Mouse (Mus musculus) kidney, adult 2 months (tissue): ENCODE measurements around the gene Ptch1. TPM values are rescaled to one million over a fixed set of nuclear protein-coding genes. Genes with fewer than 3 reads are reported as not detected.

ENCODE experiments used
- DNase-seq: peaks from one replicate; pipeline ENCODE4 v3.0.0; 2021
- H3K27ac ChIP-seq: fragments of 200-500 bp; 2 replicates; pipeline ENCODE4 v1.5.1; 2012; ENCODE audit warnings: low read depth, low read length, control low read depth, inconsistent platforms; ENCODE audit not compliant: insufficient read depth
- H3K27me3 ChIP-seq: fragments of 200-500 bp; replicated peaks from 2 replicates; pipeline ENCODE4 v1.6.1; 2012; ENCODE audit warnings: mild to moderate bottlenecking, moderate library complexity, low read length, inconsistent platforms; ENCODE audit not compliant: control insufficient read depth, insufficient read depth
- H3K36me3 ChIP-seq: fragments of 200-500 bp; 2 replicates; pipeline ENCODE4 v1.6.1; 2012; ENCODE audit warnings: mild to moderate bottlenecking, moderate library complexity, low read length, inconsistent platforms; ENCODE audit not compliant: control insufficient read depth, insufficient read depth
- H3K4me1 ChIP-seq: fragments of 200-500 bp; 2 replicates; pipeline ENCODE4 v1.6.1; 2011; ENCODE audit warnings: low read length; ENCODE audit not compliant: control insufficient read depth, insufficient read depth
- H3K4me3 ChIP-seq: fragments of 200-500 bp; 2 replicates; pipeline ENCODE4 v1.5.1; 2011; ENCODE audit warnings: mild to moderate bottlenecking, low read depth, low read length, control low read depth; ENCODE audit not compliant: insufficient read depth
- CTCF ChIP-seq: fragments of 200-500 bp; conservative IDR thresholded peaks from 2 replicates; pipeline ENCODE4 v1.5.1; 2011; ENCODE audit warnings: low read depth, mild to moderate bottlenecking, control low read depth, low read length, moderate library complexity, mixed read lengths; ENCODE audit not compliant: insufficient read depth, insufficient read length
- POLR2A ChIP-seq: fragments of 200-500 bp; IDR thresholded peaks from one replicate; pipeline ENCODE4 v1.6.1; 2011; ENCODE audit warnings: low read depth, low read length, control low read depth
- WGBS: fragments of 180-500 bp; shearing (Covaris S2); methylation state at CpG from one replicate; pipeline ENCODE4 v1.1.7; 2018; 5-methylcytosine and 5-hydroxymethylcytosine counted together
- polyA plus RNA-seq: library from polyadenylated mRNA; depleted of rRNA; stranded (reverse); fragments of >200 nt; gene quantifications from 2 replicates; pipeline ENCODE4 v1.2.3, GENCODE M21; 2012; rRNA removed

Ptch1 gene
- polyA plus RNA-seq, 1 experiment, result 17.5 TPM

DNA sequence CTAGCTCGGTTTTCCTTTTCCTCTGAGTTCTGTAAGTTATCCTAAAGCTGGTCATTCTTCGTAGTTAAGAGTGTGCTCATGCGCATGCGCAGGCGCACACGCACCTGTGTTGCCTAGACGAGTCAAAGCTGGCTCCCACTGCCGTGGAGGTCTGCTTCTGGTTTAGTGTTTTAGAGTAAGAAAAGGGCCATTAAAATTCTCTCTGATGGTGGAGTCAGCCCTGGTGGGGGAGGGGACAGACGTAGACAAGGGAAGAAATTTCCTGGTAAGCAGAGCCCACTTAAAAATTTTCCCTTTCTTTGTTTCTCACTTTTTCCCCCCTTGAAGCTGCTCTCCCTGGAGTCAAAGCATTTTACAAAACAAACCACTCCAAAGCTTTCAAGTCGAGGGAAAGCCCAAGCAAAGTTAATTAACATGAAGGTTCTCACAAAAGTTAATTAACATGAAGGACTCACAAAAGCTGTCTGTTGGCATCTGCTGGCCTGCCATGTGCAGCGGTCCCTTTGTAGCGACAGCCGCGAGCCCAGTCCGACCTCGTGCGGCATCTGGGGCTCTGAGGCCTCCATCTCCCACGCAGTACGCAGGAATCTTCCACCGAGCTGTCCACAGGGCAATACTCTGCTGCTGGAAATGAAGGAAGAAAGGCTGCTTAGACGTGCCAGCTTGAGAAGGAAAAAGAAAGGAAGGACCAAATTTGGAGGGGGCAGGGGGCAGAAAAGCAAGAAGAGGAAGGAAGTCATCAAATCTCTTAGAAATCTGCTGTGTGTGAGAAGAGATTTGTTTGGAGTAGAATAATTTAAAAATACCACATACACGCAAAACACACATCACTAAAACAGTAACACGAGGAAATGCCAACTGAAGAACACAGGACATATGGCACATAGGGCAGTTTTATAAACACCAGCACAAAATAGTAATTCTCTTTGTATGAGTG, 76.5 kb downstream of the Ptch1 start, which contains the start of gene Fancc:
TSS of gene Fancc (minus strand) at position 633 of the 937 bp plus-strand sequence.
- WGBS, result 26% methylated on average over 23 of the region's 23 CpGs
- peak within 1 kb of the TSS; percentile 28; the same call in 1 of the 2 replicates for H3K4me3 ChIP-seq
- H3K27ac ChIP-seq, result no peak within 1 kb of the TSS

DNA sequence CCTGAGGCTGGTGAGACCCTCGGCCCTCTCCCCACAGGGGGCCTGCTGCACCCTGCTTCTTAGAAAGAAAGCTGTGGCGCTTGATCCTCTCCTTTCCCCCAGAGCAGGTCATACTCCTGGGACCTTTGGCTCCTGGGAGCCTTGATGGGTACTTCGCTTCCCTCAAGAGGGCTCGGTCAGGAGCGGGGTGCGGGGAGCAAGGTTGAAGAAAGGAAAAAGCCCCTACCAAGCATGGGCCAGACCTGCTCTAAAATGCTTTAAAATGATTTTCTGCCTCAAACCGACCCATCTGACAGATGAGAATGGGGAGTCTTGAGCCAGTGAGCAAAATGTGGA, 85.7 kb downstream of the Ptch1 start:
- no peak for DNase-seq
- Histone ChIP-seq H3K27me3 (no peaks in the 10 kb centered on the region), H3K36me3 (no peaks in the 10 kb centered on the region), H3K27ac (no peak overlapping the region), H3K4me3 (no peak overlapping the region), H3K4me1 (no peaks in the 10 kb centered on the region)
- TF ChIP-seq POLR2A, result no peak
- no peak for TF ChIP-seq CTCF
- WGBS, result 80% methylated on average over 7 of the region's 7 CpGs

More for the DNA sequence above, 76.5 kb downstream of the Ptch1 start, which contains the start of gene Fancc:
- DNase-seq, result peak; percentile 21
- Histone ChIP-seq H3K27me3 (no peaks in the 10 kb centered on the region), H3K36me3 (no peaks in the 10 kb centered on the region), H3K4me1 (peaks cover 3% of the 10 kb centered on the region; the same call in 1 of the 2 replicates)
- TF ChIP-seq POLR2A (no peak), CTCF (no peak)

DNA sequence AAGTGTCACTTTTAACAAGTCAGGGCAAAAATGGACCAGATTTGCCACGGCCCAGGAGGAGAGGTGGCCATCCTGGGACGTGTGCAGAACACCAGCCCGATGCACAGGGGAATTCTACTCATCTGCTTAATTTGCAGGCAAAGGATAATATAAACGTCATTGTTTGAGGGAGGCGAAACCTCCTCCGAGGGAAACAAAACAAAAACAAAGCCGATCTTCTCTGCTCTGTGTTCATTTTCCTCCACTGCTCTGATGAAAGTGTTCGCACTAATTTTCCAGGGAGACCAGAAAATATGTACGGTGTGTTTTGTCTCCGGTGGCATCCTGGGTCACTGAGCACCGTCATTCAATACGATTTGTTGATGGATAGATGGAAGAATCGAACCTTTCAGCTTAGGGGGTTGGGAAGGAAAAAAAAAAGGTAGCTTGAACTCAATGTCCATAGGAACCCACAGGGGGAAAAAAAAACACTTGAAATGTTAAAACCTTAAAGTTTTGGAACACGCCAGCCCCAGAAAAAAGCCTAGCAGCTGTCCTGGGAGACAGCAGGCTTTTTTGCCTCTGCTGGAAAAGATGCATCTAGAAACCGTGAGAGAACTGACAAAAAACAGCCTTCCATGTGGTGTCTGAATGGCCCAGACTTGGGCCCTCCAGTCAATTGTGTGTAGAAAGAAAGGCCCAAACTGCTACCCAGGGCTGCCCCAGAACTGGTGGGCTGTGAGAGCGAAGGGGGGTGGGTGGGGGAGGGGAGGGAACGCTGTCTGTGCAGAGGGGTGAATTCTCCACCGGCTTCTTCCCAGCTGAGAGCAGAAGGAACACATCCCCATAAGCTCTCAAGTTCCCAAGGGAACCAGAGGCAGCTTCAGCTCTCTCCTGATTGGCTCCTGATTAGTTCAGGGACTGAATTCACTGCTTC, 86.3 kb downstream of the Ptch1 start:
- H3K27ac ChIP-seq, result no peak overlapping the region
- no peak for DNase-seq
- no peak overlapping the region for H3K4me3 ChIP-seq
- TF ChIP-seq CTCF (no peak), POLR2A (no peak)
- WGBS, result 28% methylated on average over 18 of the region's 18 CpGs
- no peaks in the 10 kb centered on the region for H3K36me3 ChIP-seq
- no peaks in the 10 kb centered on the region for H3K4me1 ChIP-seq
- no peaks in the 10 kb centered on the region for H3K27me3 ChIP-seq

DNA sequence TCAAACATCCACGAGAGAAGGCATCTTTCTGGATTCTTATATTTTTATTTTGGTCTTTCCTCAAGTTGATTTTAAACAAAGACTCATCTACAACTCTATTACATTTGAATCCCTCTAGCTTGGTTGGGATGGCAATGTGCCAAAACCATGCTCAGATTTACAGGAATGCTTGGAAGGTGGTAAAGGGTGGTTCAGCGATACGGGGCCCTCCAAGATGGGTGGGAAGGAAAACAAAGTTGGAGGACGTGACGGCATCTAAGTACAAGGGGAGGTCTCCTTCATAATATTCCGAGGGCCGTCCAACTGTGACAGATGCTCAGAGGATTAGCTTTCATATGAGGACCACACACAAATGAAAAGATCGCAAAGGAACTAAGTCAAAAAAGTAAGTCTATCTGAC, 98.0 kb downstream of the Ptch1 start:
- Histone ChIP-seq H3K36me3 (no peaks in the 10 kb centered on the region), H3K27ac (no peak overlapping the region), H3K4me1 (no peaks in the 10 kb centered on the region), H3K4me3 (no peak overlapping the region), H3K27me3 (no peaks in the 10 kb centered on the region)
- DNase-seq, result no peak
- WGBS, result 52% methylated on average over 8 of the region's 8 CpGs
- TF ChIP-seq POLR2A (no peak), CTCF (no peak)

Other genes with a start within 250 kb of the Ptch1 start
- gene Fancc, start 76.3 kb downstream of the Ptch1 start, polyA plus RNA-seq, result 9.0 and 9.8 TPM in 2 replicates
- gene Ercc6l2, start 241.6 kb upstream of the Ptch1 start, polyA plus RNA-seq, result 3.7 and 4.3 TPM in 2 replicates